Mouse (Mus musculus): ENCODE data around the gene Fbxl18.

The Fbxl18 gene

GRCm38 (mm10) chr5:142822286-142823095, 72.7 kb downstream of the Fbxl18 start:
- DNase-seq (ENCODE audit: low spot score), result no peak

- no peak for DNase-seq (ENCODE audit: low spot score)
Observed at GRCm38 (mm10) chr5:142821974-142822285, 73.3 kb downstream of the Fbxl18 start.

GRCm38 (mm10) chr5:142821266-142821973, 73.8 kb downstream of the Fbxl18 start:
- no peak for DNase-seq (ENCODE audit: low spot score)

GRCm38 (mm10) chr5:142820276-142821265, 74.7 kb downstream of the Fbxl18 start:
- no peak for DNase-seq (ENCODE audit: low spot score)

- DNase-seq (ENCODE audit: low spot score), result no peak
Observed at GRCm38 (mm10) chr5:142819385-142820275, 75.6 kb downstream of the Fbxl18 start.

GRCm38 (mm10) chr5:142818435-142819360, 76.5 kb downstream of the Fbxl18 start:
- DNase-seq (ENCODE audit: low spot score), result no peak

- peak; percentile 99 for DNase-seq (ENCODE audit: low spot score)
Observed at GRCm38 (mm10) chr5:142817524-142818434, 77.4 kb downstream of the Fbxl18 start, which contains the start of gene Tnrc18. TSS of gene Tnrc18 (minus strand) at chr5:142817662.
